Mouse (Mus musculus) stomach, postnatal 0 days (tissue): ENCODE data around the gene Dnajc16.

Experiments used
- CTCF ChIP-seq: IDR thresholded peaks from 2 replicates; pipeline ENCODE4 v1.5.1; 2016; ENCODE audit warnings: antibody characterized with exemption, low read depth, mild to moderate bottlenecking, moderate library complexity
- EP300 ChIP-seq: optimal IDR thresholded peaks from 2 replicates; pipeline ENCODE3; 2016; ENCODE audit warnings: antibody characterized with exemption

- TF ChIP-seq CTCF (no peak), EP300 (no peak)
These were observed 6.2 kb upstream of the Dnajc16 start for GRCm38 (mm10) chr4:141796954-141797353.
